Comparison of ENCODE assay signal across 14 mouse cellular contexts in the genomic region with DNA sequence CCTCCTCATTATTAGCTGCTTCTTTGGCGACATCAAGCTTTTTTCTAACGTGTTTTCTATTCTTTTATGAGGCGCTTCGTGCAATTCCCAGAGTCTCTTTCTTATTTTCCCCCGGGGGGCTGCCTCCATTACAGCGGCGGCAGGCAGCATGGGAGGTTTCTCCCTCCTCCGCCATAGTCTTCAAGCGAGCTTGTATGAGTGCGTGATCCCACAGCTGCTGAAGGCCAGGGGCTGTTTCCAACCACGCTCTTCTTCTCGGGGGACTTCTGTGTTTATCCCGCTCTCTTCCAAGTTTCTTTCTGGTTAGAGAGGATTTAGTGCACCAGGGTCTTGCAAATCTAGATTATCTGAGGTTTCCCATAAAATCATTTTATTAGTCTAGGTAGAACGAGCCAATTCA.
DNase-seq lines count a peak whose midpoint lies in the region; ATAC-seq and TF ChIP-seq lines count a peak whose summit lies in the region.
"Had no signal": no experiment of that assay in that cellular context is flagged by ENCODE, and none has a peak within 500 bp of the region (broad histone marks: within the 10 kb centered on the region; RNA-seq: fewer than 3 reads in every experiment).

No protein-coding gene starts in this region.

- TF ChIP-seq CTCF in kidney, postnatal 0 days (IDR thresholded peaks at IDR 0.05; ENCODE audit: low read depth): no peak
- no peak for TF ChIP-seq CTCF in brain, embryonic 14.5 days (IDR thresholded peaks at IDR 0.05; ENCODE audit: borderline replicate concordance, extremely low read depth, insufficient read depth, insufficient read length)

- H3K27ac ChIP-seq in kidney, postnatal 0 days: peak overlapping the region; percentile 48; the same call in 1 of the 2 replicates
- H3K27ac ChIP-seq in forebrain, embryonic 16.5 days (ENCODE audit: low read length): no peak overlapping the region
- no peak overlapping the region; the same call in 1 of the 2 replicates for H3K27ac ChIP-seq in midbrain, embryonic 16.5 days (ENCODE audit: low read length)
- H3K27ac ChIP-seq: lung, embryonic 15.5 days had no signal

- no peak for ATAC-seq in kidney, postnatal 0 days (replicated peaks; ENCODE audit: low FRiP score, low read depth)
- ATAC-seq in forebrain, embryonic 16.5 days: no peak
- ATAC-seq in midbrain, embryonic 16.5 days: no peak

- H3K4me3 ChIP-seq in kidney, postnatal 0 days (replicated peaks; ENCODE audit: low read depth, low read length): no peak overlapping the region
- 0 out of 2 replicates have a peak overlapping the region, but pooled peaks have one; percentile 8 for H3K4me3 ChIP-seq in forebrain, embryonic 16.5 days (replicated peaks; ENCODE audit: low read length)
- H3K4me3 ChIP-seq in midbrain, embryonic 16.5 days (ENCODE audit: low read depth, low read length): no peak overlapping the region
- H3K4me3 ChIP-seq: lung, embryonic 15.5 days had no signal

- no peak overlapping the region for H3K9ac ChIP-seq in kidney, postnatal 0 days (ENCODE audit: low read depth, low read length)
- H3K9ac ChIP-seq in forebrain, embryonic 16.5 days (replicated peaks; ENCODE audit: low read depth, low read length): no peak overlapping the region
- H3K9ac ChIP-seq in midbrain, embryonic 16.5 days (ENCODE audit: low read depth, low read length): no peak overlapping the region
- H3K9ac ChIP-seq: lung, embryonic 15.5 days had no signal

- no peaks in the 10 kb centered on the region for H3K36me3 ChIP-seq in kidney, postnatal 0 days (ENCODE audit: insufficient read depth, low read length)
- H3K36me3 ChIP-seq in forebrain, embryonic 16.5 days (ENCODE audit: control insufficient read depth, insufficient read depth): no peaks in the 10 kb centered on the region
- no peaks in the 10 kb centered on the region for H3K36me3 ChIP-seq in midbrain, embryonic 16.5 days (ENCODE audit: control insufficient read depth, insufficient read depth, low read length)
- H3K36me3 ChIP-seq: lung, embryonic 15.5 days had no signal

- no peaks in the 10 kb centered on the region for H3K4me1 ChIP-seq in kidney, postnatal 0 days (replicated peaks; ENCODE audit: insufficient read depth, low read length)
- peaks cover 4% of the 10 kb centered on the region; the same call in 1 of the 2 replicates for H3K4me1 ChIP-seq in forebrain, embryonic 16.5 days (replicated peaks; ENCODE audit: control insufficient read depth, insufficient read depth, low read length)
- peaks cover 4% of the 10 kb centered on the region; the same call in 1 of the 2 replicates for H3K4me1 ChIP-seq in midbrain, embryonic 16.5 days (ENCODE audit: control insufficient read depth, insufficient read depth, low read length)
- H3K4me1 ChIP-seq: lung, embryonic 15.5 days had no signal

- no peak overlapping the region for H3K4me2 ChIP-seq in kidney, postnatal 0 days (ENCODE audit: low read length)
- H3K4me2 ChIP-seq in forebrain, embryonic 16.5 days (ENCODE audit: low read length): peak overlapping the region; percentile 35
- H3K4me2 ChIP-seq in midbrain, embryonic 16.5 days (ENCODE audit: low read length): peak overlapping the region; percentile 37
- H3K4me2 ChIP-seq: lung, embryonic 15.5 days had no signal

- H3K9me3 ChIP-seq in kidney, postnatal 0 days (replicated peaks; ENCODE audit: low read length): no peaks in the 10 kb centered on the region
- H3K9me3 ChIP-seq in forebrain, embryonic 16.5 days (ENCODE audit: control insufficient read depth, low read length): no peaks in the 10 kb centered on the region
- no peaks in the 10 kb centered on the region for H3K9me3 ChIP-seq in midbrain, embryonic 16.5 days (replicated peaks; ENCODE audit: control insufficient read depth, low read length, poor library complexity, severe bottlenecking)
- H3K9me3 ChIP-seq: lung, embryonic 15.5 days had no signal

- 47% methylated on average over 14 of the region's 14 CpGs for WGBS in kidney, postnatal 0 days
- WGBS in forebrain, embryonic 16.5 days: 20% methylated on average over 14 of the region's 14 CpGs
- 32% methylated on average over 14 of the region's 14 CpGs for WGBS in midbrain, embryonic 16.5 days

- no peak for TF ChIP-seq POLR2A in brain, embryonic 14.5 days (IDR thresholded peaks at IDR 0.05; ENCODE audit: borderline replicate concordance, extremely low read depth, insufficient read depth, insufficient read length, poor library complexity, severe bottlenecking)

- H3K27me3 ChIP-seq in kidney, postnatal 0 days (ENCODE audit: insufficient read depth, low read length): no peaks in the 10 kb centered on the region
- no peaks in the 10 kb centered on the region for H3K27me3 ChIP-seq in forebrain, embryonic 16.5 days (replicated peaks; ENCODE audit: control insufficient read depth, insufficient read depth, low read length)
- H3K27me3 ChIP-seq in midbrain, embryonic 16.5 days (ENCODE audit: control insufficient read depth, insufficient read depth, low read depth, low read length): no peaks in the 10 kb centered on the region
- H3K27me3 ChIP-seq: lung, embryonic 15.5 days had no signal

- DNase-seq in kidney, postnatal 0 days (ENCODE audit: low spot score): peak; percentile 85
- no peak for DNase-seq in kidney, postnatal 25 days
- peak; percentile 42 for DNase-seq in brain, embryonic 14.5 days (ENCODE audit: low read depth)
- DNase-seq in yolk sac, embryonic 10.5 days (ENCODE audit: low spot score): no peak
- DNase-seq in right cerebral cortex, postnatal 10 days (ENCODE audit: low spot score in 2 of 2): no peak
- DNase-seq: cerebellum, adult 9-10 months; heart, adult 18-20 months; heart, postnatal 14 days; kidney, postnatal 36 days; layer of hippocampus, postnatal 36 days; liver had no signal

Comparison
In these comparisons a context has a peak if more than half of its experiments do, and no peak if none do; other contexts are left out.
1. DNase-seq: peak in kidney, postnatal 0 days (single experiment) and brain, embryonic 14.5 days (single experiment); none in kidney, postnatal 25 days (0 of 2), yolk sac, embryonic 10.5 days (single experiment) and right cerebral cortex, postnatal 10 days (0 of 2).